Mouse (Mus musculus): Measurements from ENCODE around the gene 1810062G17Rik.
A peak's percentile ranks its signal among the peaks of the same experiment; 100 is the strongest.

1810062G17Rik gene

DNA sequence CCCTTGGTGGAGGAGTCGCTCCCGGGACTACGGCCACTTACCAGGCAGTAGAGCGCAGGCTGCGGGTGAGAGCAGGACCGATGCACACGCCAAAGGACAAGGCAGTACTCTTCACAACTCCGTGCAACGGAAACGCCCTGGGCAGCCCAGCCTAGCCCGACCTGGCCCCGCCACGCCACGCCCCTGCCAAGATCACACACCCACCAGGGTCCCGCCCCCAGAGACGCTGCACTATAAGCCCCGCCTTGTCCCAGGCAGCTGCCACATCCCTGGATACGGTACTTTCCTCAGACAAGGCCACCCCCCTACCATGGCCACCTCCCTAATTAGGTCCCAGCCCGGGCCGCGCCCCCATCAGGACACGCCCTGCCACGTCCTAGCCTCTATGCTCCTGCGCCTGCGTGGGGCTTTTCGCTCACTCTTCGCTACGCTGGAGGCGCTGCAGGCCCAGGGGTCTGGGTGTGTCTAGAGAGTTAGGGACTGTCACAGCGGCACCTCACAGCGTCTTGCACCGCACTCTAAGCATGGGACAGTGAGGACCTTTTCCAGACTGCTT lies at the start of gene 1810062G17Rik, which contains the start of gene Anxa5:
Gene 1810062G17Rik (plus strand): TSS at position 406 of the 556 bp plus-strand sequence.
Gene Anxa5 (minus strand): TSS at position 363 of the 556 bp plus-strand sequence.
- DNase-seq (ENCODE audit: low spot score in 2 of 2) = peak; percentile 96

- DNase-seq (ENCODE audit: low spot score in 2 of 2) = peak in 1 of 2 experiments; percentile 4
Observed at GRCm38 (mm10) chr3:36427386-36427785, 48.4 kb upstream of the 1810062G17Rik start.

- no peak for DNase-seq (ENCODE audit: low spot score in 2 of 2)
Observed at GRCm38 (mm10) chr3:36430360-36430759, 45.4 kb upstream of the 1810062G17Rik start.

DNA sequence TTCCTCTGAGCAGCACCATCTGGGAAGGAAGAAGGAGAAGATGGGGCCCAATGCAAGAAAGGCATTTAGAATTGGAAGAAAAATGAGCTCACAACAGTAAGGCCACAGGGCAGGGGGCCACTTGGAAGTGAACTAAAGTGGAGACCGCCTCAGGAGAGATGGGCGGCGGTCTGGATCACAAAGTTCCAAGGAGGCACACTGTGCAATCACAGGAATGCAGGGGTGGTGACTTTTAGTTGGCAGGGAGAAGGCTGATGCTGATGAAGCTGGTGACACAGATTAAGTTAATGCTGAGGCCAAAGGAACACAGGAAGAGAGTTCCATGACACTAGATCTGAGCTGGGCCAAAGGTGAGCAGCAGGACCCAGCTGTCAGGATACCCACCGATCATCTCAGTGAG lies 35.5 kb upstream of the 1810062G17Rik start:
- DNase-seq (ENCODE audit: low spot score in 2 of 2) = no peak

DNA sequence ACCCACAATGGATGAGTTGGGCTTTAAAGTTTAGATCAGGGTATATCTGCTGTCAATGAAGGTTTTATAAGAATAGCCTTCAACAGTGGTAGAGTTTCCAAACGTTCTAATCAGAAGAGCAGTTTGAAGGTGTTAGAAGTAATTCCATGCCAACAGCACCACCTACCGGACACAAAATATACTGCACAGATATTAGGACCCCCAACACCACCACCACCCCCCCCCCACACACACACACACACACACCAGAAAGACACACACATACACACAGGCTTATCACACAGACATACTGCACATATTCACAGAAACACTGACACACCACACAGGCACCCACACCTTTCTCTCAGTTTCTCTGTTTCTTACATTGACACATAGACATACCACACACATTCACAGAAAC lies 33.3 kb upstream of the 1810062G17Rik start:
- DNase-seq (ENCODE audit: low spot score in 2 of 2) = peak in 1 of 2 experiments; percentile 5

DNA sequence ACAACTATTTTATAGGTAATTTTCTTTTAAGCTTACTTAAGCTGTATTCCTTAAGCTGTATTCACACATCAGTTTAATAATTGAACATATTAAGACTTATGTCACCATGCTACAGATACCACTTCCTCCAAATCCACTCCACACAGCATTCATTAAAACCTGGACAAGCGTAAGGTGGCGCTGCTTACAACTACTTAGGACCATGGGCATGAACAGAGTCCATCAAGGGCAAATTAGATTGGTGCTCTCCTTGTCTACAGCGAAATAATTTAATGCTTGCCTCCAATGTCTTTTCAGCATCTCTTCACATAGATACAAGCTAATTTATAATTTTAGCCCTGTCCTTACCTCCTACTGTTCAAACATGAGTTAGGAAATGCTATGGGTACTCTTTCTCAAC lies 29.7 kb upstream of the 1810062G17Rik start:
- no peak for DNase-seq (ENCODE audit: low spot score in 2 of 2)

- DNase-seq (ENCODE audit: low spot score in 2 of 2) = no peak
Observed at GRCm38 (mm10) chr3:36446506-36446905, 29.2 kb upstream of the 1810062G17Rik start.

GRCm38 (mm10) chr3:36446918-36447317 lies 28.8 kb upstream of the 1810062G17Rik start:
- no peak for DNase-seq (ENCODE audit: low spot score in 2 of 2)

- DNase-seq (ENCODE audit: low spot score in 2 of 2) = no peak
Observed at GRCm38 (mm10) chr3:36449292-36450165, 26.2 kb upstream of the 1810062G17Rik start.

GRCm38 (mm10) chr3:36452502-36452901 lies 23.2 kb upstream of the 1810062G17Rik start:
- DNase-seq (ENCODE audit: low spot score in 2 of 2) = no peak

GRCm38 (mm10) chr3:36455124-36455523 lies 20.6 kb upstream of the 1810062G17Rik start:
- no peak for DNase-seq (ENCODE audit: low spot score in 2 of 2)

- DNase-seq (ENCODE audit: low spot score in 2 of 2) = no peak
Observed at GRCm38 (mm10) chr3:36455566-36455965, 20.2 kb upstream of the 1810062G17Rik start.

GRCm38 (mm10) chr3:36460717-36461116 lies 15.0 kb upstream of the 1810062G17Rik start:
- no peak for DNase-seq (ENCODE audit: low spot score in 2 of 2)

DNA sequence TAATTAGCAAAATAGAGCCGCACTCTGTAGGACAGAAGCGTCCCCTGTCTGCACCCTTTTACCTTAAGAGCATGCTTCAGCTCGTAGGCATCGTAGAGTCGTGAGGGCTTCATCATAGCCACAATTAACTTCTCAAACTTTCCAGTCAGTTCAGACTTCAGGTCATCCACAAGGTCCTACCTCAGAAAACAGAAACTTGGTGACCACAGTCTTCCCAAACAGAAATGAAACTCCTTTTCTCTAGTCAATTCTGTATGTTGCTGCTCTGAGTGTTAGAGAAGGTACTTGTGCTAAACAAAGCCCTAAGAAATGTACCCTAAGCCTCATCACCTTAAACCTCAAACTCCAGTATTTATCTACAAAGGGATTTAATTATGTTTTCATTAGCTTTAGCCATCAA lies 13.9 kb upstream of the 1810062G17Rik start:
- DNase-seq (ENCODE audit: low spot score in 2 of 2) = no peak

GRCm38 (mm10) chr3:36462348-36462747 lies 13.4 kb upstream of the 1810062G17Rik start:
- DNase-seq (ENCODE audit: low spot score in 2 of 2) = no peak

GRCm38 (mm10) chr3:36465538-36465937 lies 10.2 kb upstream of the 1810062G17Rik start:
- DNase-seq (ENCODE audit: low spot score in 2 of 2) = no peak

DNA sequence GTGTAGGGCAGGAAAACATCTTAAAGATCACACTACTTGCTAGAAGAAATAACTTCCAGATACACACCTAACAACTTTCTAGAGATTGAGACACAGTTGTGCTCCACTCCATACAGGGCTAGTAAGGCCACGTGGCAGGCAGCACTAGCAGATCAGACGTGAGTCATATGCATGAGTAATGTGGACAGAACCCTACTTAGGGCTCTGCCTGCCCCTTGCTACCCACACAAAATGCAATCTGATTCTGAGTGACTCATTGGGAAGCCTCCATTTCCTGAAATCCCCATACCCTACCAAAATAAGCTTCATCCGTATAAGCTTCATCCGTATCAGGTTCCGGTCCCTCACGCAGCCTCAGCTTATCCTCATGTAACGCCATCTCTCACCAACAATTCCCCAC lies 8.1 kb upstream of the 1810062G17Rik start:
- DNase-seq (ENCODE audit: low spot score in 2 of 2) = no peak

- DNase-seq (ENCODE audit: low spot score in 2 of 2) = no peak
Observed at GRCm38 (mm10) chr3:36468871-36469270, 6.9 kb upstream of the 1810062G17Rik start.

- DNase-seq (ENCODE audit: low spot score in 2 of 2) = no peak
Observed at GRCm38 (mm10) chr3:36471856-36472255, 3.9 kb upstream of the 1810062G17Rik start.

GRCm38 (mm10) chr3:36473222-36473621 lies 2.5 kb upstream of the 1810062G17Rik start:
- no peak for DNase-seq (ENCODE audit: low spot score in 2 of 2)

DNA sequence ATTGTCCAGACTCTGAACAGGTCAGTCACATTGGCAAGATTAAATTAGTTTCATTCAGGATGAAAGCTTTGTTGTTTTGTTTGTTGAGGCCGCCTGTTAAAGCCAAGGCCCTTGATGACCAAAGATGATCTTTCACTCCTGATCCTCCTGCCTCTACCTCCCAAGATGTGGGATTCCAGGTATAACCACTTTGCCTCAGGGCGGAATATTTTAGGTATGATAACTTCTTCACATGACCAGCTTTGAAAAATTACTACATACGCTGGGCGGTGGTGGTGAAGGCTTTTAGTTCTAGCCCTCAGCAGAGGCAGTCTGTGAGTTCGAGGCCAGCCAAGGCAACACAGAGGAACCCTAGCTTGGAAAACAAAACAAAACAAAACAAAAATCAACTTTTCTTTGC lies 1.3 kb upstream of the 1810062G17Rik start:
- DNase-seq (ENCODE audit: low spot score in 2 of 2) = no peak

- peak; percentile 3 to 17 for DNase-seq (ENCODE audit: low spot score in 2 of 2)
Observed at GRCm38 (mm10) chr3:36474938-36475483, 726 bp upstream of the 1810062G17Rik start.

Data from spleen, postnatal 36 days (tissue).